Mouse (Mus musculus): Measurements from ENCODE around the gene Rmnd5a.

GRCm38 (mm10) chr6:71376711-71377110, 63.7 kb downstream of the Rmnd5a start:
- TF ChIP-seq POLR2A (IDR thresholded peaks at IDR 0.05; ENCODE audit: borderline replicate concordance, extremely low read depth, insufficient read depth, insufficient read length, poor library complexity, severe bottlenecking) (no peak), CTCF (IDR thresholded peaks at IDR 0.05; ENCODE audit: borderline replicate concordance, extremely low read depth, insufficient read depth, insufficient read length) (no peak)
